Mouse (Mus musculus) liver, embryonic 14.5 days (tissue): ENCODE results near the gene Dennd1a.

Experiments
- CTCF ChIP-seq: IDR thresholded peaks from 2 replicates; pipeline ENCODE4 v1.5.1; 2016; ENCODE audit warnings: antibody characterized with exemption, low read depth, control low read depth
- EP300 ChIP-seq: IDR thresholded peaks from 2 replicates; pipeline ENCODE4 v1.6.1; 2016; ENCODE audit warnings: antibody characterized with exemption, low read depth

DNA sequence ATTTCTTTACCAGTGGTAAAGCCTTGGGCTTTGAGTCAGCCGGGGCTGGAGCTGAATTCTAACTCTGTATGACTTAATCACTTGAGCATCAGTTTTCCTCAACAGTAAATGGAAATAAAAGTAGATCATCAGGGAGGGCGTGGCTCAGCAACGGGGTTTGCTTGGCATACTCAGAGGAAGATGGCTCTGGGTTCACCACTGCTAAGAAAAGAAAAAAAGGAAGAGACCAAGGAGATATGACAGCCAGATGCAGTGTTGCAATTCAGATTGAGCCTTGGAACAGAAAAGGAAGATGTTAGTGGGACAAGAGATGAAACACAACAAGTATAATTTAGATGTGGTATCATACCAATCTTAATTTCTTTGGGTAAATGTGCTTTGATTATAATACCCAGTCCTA is 26.2 kb upstream of the Dennd1a start:
- no peak for TF ChIP-seq CTCF
- TF ChIP-seq EP300, result no peak
